Mouse (Mus musculus) thymus, adult 2 months (tissue): ENCODE measurements around the gene Col17a1. TPM values are rescaled to one million over a fixed set of nuclear protein-coding genes. Genes with fewer than 3 reads are reported as not detected.

Source experiments
- DNase-seq: peaks from one replicate; pipeline ENCODE4 v3.0.0; 2021
- H3K27ac ChIP-seq: fragments of 200-500 bp; 2 replicates; pipeline ENCODE4 v1.5.1; 2012; ENCODE audit warnings: low read length, control low read depth; ENCODE audit not compliant: control insufficient read depth, insufficient read depth
- H3K27me3 ChIP-seq: fragments of 200-500 bp; 2 replicates; pipeline ENCODE4 v1.6.1; 2012; ENCODE audit warnings: mild to moderate bottlenecking, low read length, moderate library complexity, mixed read lengths; ENCODE audit not compliant: control insufficient read depth, insufficient read depth
- H3K36me3 ChIP-seq: fragments of 200-500 bp; 2 replicates; pipeline ENCODE4 v1.6.1; 2012; ENCODE audit warnings: mild to moderate bottlenecking, low read length, moderate library complexity; ENCODE audit not compliant: control insufficient read depth, insufficient read depth
- H3K4me1 ChIP-seq: fragments of 200-500 bp; replicated peaks from 2 replicates; pipeline ENCODE4 v1.6.1; 2012; ENCODE audit warnings: low read length; ENCODE audit not compliant: control insufficient read depth, insufficient read depth
- H3K4me3 ChIP-seq: fragments of 200-500 bp; 2 replicates; pipeline ENCODE4 v1.5.1; 2012; ENCODE audit warnings: mild to moderate bottlenecking, low read length, control low read depth, moderate library complexity; ENCODE audit not compliant: control insufficient read depth, insufficient read depth
- CTCF ChIP-seq: fragments of 200-500 bp; IDR thresholded peaks from 2 replicates; pipeline ENCODE4 v1.5.1; 2012; ENCODE audit warnings: mild to moderate bottlenecking, control low read depth, low read length, moderate library complexity, borderline replicate concordance; ENCODE audit not compliant: control insufficient read depth, poor library complexity, insufficient read depth; ENCODE audit errors: extremely low read depth
- POLR2A ChIP-seq: fragments of 200-500 bp; IDR thresholded peaks from 2 replicates; pipeline ENCODE4 v1.6.1; 2012; ENCODE audit warnings: mild to moderate bottlenecking, low read length, control low read depth, moderate library complexity; ENCODE audit not compliant: control insufficient read depth, poor library complexity, insufficient read depth; ENCODE audit errors: extremely low read depth
- WGBS: fragments of 180-500 bp; shearing (Covaris S2); methylation state at CpG from one replicate; pipeline ENCODE4 v1.1.7; 2018; 5-methylcytosine and 5-hydroxymethylcytosine counted together
- polyA plus RNA-seq: library from polyadenylated mRNA; depleted of rRNA; stranded (reverse); fragments of >200 nt; gene quantifications from 2 replicates; pipeline ENCODE4 v1.2.3, GENCODE M21; 2012

Col17a1 gene
- polyA plus RNA-seq, 1 experiment = 3.7 TPM

GRCm38 (mm10) chr19:47645583-47645982 lies 46.3 kb downstream of the Col17a1 start:
- DNase-seq = no peak

GRCm38 (mm10) chr19:47643910-47644309 lies 48.0 kb downstream of the Col17a1 start:
- TF ChIP-seq CTCF (no peak), POLR2A (no peak)
- Histone ChIP-seq H3K36me3 (peaks cover 19% of the 10 kb centered on the region), H3K4me1 (no peaks in the 10 kb centered on the region), H3K27ac (no peak overlapping the region), H3K4me3 (no peak overlapping the region), H3K27me3 (no peaks in the 10 kb centered on the region)
- DNase-seq = no peak
- 96% methylated on average over 2 of the region's 2 CpGs for WGBS

More at GRCm38 (mm10) chr19:47645583-47645982, 46.3 kb downstream of the Col17a1 start:
- Histone ChIP-seq H3K36me3 (peaks cover 9% of the 10 kb centered on the region), H3K4me1 (no peaks in the 10 kb centered on the region), H3K4me3 (no peak overlapping the region), H3K27ac (no peak overlapping the region), H3K27me3 (no peaks in the 10 kb centered on the region)
- 94% methylated on average over 6 of the region's 6 CpGs for WGBS
- TF ChIP-seq CTCF = no peak

- peaks cover 4% of the 10 kb centered on the region for H3K4me1 ChIP-seq
- H3K4me3 ChIP-seq = no peak overlapping the region
- no peak overlapping the region for H3K27ac ChIP-seq
- H3K36me3 ChIP-seq = peaks cover 22% of the 10 kb centered on the region
- TF ChIP-seq CTCF (no peak), POLR2A (no peak)
- H3K27me3 ChIP-seq = no peaks in the 10 kb centered on the region
- 99% methylated on average over 4 of the region's 4 CpGs for WGBS
- DNase-seq = no peak
These were observed 56.5 kb downstream of the Col17a1 start for GRCm38 (mm10) chr19:47635380-47635779.

GRCm38 (mm10) chr19:47631799-47632198 lies 60.1 kb downstream of the Col17a1 start:
- TF ChIP-seq POLR2A (no peak), CTCF (no peak)
- peaks cover 4% of the 10 kb centered on the region for H3K4me1 ChIP-seq
- 60% methylated on average over 5 of the region's 5 CpGs for WGBS
- no peak overlapping the region for H3K27ac ChIP-seq
- no peaks in the 10 kb centered on the region for H3K27me3 ChIP-seq
- DNase-seq = no peak
- peaks cover under 1% of the 10 kb centered on the region; the same call in 1 of the 2 replicates for H3K36me3 ChIP-seq
- no peak overlapping the region for H3K4me3 ChIP-seq

GRCm38 (mm10) chr19:47630381-47630780 lies 61.5 kb downstream of the Col17a1 start:
- no peak for DNase-seq
- TF ChIP-seq POLR2A (no peak), CTCF (no peak)
- 85% methylated on average over 5 of the region's 5 CpGs for WGBS

GRCm38 (mm10) chr19:47629068-47629467 lies 62.8 kb downstream of the Col17a1 start:
- peaks cover 12% of the 10 kb centered on the region for H3K36me3 ChIP-seq
- DNase-seq = no peak
- 96% methylated on average over 5 of the region's 5 CpGs for WGBS

More at GRCm38 (mm10) chr19:47630381-47630780, 61.5 kb downstream of the Col17a1 start:
- no peaks in the 10 kb centered on the region for H3K27me3 ChIP-seq
- peaks cover 7% of the 10 kb centered on the region for H3K36me3 ChIP-seq
- H3K4me3 ChIP-seq = no peak overlapping the region
- H3K27ac ChIP-seq = no peak overlapping the region
- H3K4me1 ChIP-seq = peaks cover 4% of the 10 kb centered on the region

GRCm38 (mm10) chr19:47627450-47627849 lies 64.4 kb downstream of the Col17a1 start:
- no peak for DNase-seq
- Histone ChIP-seq H3K4me3 (no peak overlapping the region), H3K4me1 (peaks cover 4% of the 10 kb centered on the region), H3K36me3 (peaks cover 28% of the 10 kb centered on the region), H3K27me3 (no peaks in the 10 kb centered on the region), H3K27ac (no peak overlapping the region)
- no peak for TF ChIP-seq CTCF
- no peak for TF ChIP-seq POLR2A
- 97% methylated on average over 10 of the region's 10 CpGs for WGBS

More at GRCm38 (mm10) chr19:47629068-47629467, 62.8 kb downstream of the Col17a1 start:
- Histone ChIP-seq H3K27ac (no peak overlapping the region), H3K27me3 (no peaks in the 10 kb centered on the region), H3K4me3 (no peak overlapping the region), H3K4me1 (peaks cover 4% of the 10 kb centered on the region)
- TF ChIP-seq CTCF (no peak), POLR2A (no peak)
